Mouse (Mus musculus) forebrain, embryonic 12.5 days (tissue): ENCODE data around the gene Il2ra. TPM values are rescaled to one million over a fixed set of nuclear protein-coding genes. Genes with fewer than 3 reads are reported as not detected.
A peak's percentile ranks its signal among the peaks of the same experiment; 100 is the strongest.

Experiments
- ATAC-seq: fragments of 200-750 bp; cut with Nextera tagmentation; 2 replicates; pipeline ENCODE4 v1.8.0; 2017; ENCODE audit warnings: moderate TSS enrichment; ENCODE audit not compliant: low FRiP score
- H3K27ac ChIP-seq: fragments of 300-500 bp; sonication (generic); 2 replicates; pipeline ENCODE4 v1.5.1; 2016; ENCODE audit warnings: mild to moderate bottlenecking
- H3K27me3 ChIP-seq: fragments of 300-500 bp; sonication (generic); 2 replicates; pipeline ENCODE4 v1.6.1; 2016; ENCODE audit warnings: mild to moderate bottlenecking
- H3K36me3 ChIP-seq: fragments of 300-500 bp; sonication (generic); replicated peaks from 2 replicates; pipeline ENCODE4 v1.6.1; 2016; ENCODE audit warnings: mild to moderate bottlenecking
- H3K4me1 ChIP-seq: fragments of 300-500 bp; sonication (generic); 2 replicates; pipeline ENCODE4 v1.6.1; 2016
- H3K4me2 ChIP-seq: fragments of 300-500 bp; sonication (generic); 2 replicates; pipeline ENCODE4 v1.6.1; 2016; ENCODE audit warnings: mild to moderate bottlenecking, moderate library complexity
- H3K4me3 ChIP-seq: fragments of 300-500 bp; sonication (generic); replicated peaks from 2 replicates; pipeline ENCODE4 v1.5.1; 2016; ENCODE audit warnings: mild to moderate bottlenecking
- H3K9ac ChIP-seq: fragments of 300-500 bp; sonication (generic); 2 replicates; pipeline ENCODE4 v1.6.1; 2016; ENCODE audit warnings: mild to moderate bottlenecking
- H3K9me3 ChIP-seq: fragments of 300-500 bp; sonication (generic); 2 replicates; pipeline ENCODE4 v1.6.1; 2016
- WGBS: fragments of 180-500 bp; shearing (Covaris S2); methylation state at CpG from one replicate; pipeline ENCODE4 v1.1.7; 2016; 5-methylcytosine and 5-hydroxymethylcytosine counted together
- polyA plus RNA-seq: library from polyadenylated mRNA; unstranded; fragments of >200 nt; fragmentation: Nextera tagmentation; extraction: Ambion mirVana; gene quantifications from 2 replicates; pipeline ENCODE4 v1.2.1, GENCODE M21; 2016

Il2ra gene
- polyA plus RNA-seq, 1 experiment from 2014 or later = not detected

GRCm38 (mm10) chr2:11686512-11686911, 43.9 kb downstream of the Il2ra start:
- Histone ChIP-seq H3K9ac (no peak overlapping the region), H3K27ac (no peak overlapping the region), H3K4me3 (no peak overlapping the region), H3K27me3 (no peaks in the 10 kb centered on the region), H3K4me1 (no peaks in the 10 kb centered on the region), H3K9me3 (no peaks in the 10 kb centered on the region), H3K36me3 (no peaks in the 10 kb centered on the region), H3K4me2 (no peak overlapping the region)
- 87% methylated on average over 4 of the region's 4 CpGs for WGBS
- no peak for ATAC-seq

DNA sequence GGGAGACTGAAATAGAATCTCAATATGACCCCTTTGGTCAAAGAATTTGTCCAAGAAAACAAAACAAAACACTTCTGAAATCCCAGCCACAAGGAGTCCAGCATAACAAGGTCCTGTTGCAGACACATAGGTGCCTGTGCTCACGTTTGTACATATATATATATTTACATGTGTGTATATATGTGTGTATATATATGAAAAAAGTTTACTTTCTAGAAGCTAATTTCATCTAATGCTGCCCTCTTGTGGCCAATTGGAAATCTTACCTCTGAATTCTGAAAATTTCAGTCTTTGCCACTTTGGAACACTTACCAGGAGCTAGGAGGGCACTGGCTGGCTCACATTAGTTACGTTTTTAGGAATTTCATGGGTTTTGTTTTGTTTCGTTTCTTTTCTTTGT, 44.8 kb downstream of the Il2ra start:
- Histone ChIP-seq H3K4me3 (no peak overlapping the region), H3K27ac (no peak overlapping the region), H3K4me2 (no peak overlapping the region), H3K9me3 (no peaks in the 10 kb centered on the region), H3K36me3 (no peaks in the 10 kb centered on the region), H3K27me3 (no peaks in the 10 kb centered on the region), H3K9ac (no peak overlapping the region), H3K4me1 (no peaks in the 10 kb centered on the region)
- no peak for ATAC-seq
- 23% methylated on average over 3 of the region's 3 CpGs for WGBS

- H3K9me3 ChIP-seq = no peaks in the 10 kb centered on the region
- no peak overlapping the region for H3K4me3 ChIP-seq
- no peaks in the 10 kb centered on the region for H3K4me1 ChIP-seq
- no peak overlapping the region for H3K27ac ChIP-seq
- no peaks in the 10 kb centered on the region for H3K27me3 ChIP-seq
- WGBS = 76% methylated on average over 8 of the region's 8 CpGs
- no peak overlapping the region for H3K9ac ChIP-seq
- no peak for ATAC-seq
- no peaks in the 10 kb centered on the region for H3K36me3 ChIP-seq
- no peak overlapping the region for H3K4me2 ChIP-seq
Measured at GRCm38 (mm10) chr2:11690201-11690890, 47.7 kb downstream of the Il2ra start.

- Histone ChIP-seq H3K4me3 (no peak overlapping the region), H3K36me3 (no peaks in the 10 kb centered on the region), H3K27me3 (no peaks in the 10 kb centered on the region), H3K9ac (no peak overlapping the region), H3K9me3 (no peaks in the 10 kb centered on the region), H3K4me1 (no peaks in the 10 kb centered on the region), H3K27ac (no peak overlapping the region), H3K4me2 (no peak overlapping the region)
- WGBS = 94% methylated on average over 4 of the region's 4 CpGs
- ATAC-seq = no peak
Measured at GRCm38 (mm10) chr2:11693352-11693751, 50.7 kb downstream of the Il2ra start.

DNA sequence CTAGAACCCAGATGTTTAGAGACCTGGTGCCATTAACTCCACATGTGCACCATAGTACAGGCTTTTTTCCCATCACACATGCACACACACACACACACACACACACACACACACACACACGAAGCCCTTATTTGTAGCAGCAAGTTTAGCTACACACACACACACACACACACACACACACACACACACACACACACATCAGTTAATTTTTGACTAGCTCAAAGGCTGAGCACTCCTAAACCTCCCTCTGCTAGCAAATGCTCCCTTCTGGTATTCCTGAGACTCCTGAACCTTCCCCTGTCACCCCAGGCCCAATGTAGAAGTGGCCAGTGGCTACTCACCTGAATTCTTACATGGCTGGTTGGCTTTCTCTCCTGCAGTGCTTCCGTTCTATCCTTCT, 51.5 kb downstream of the Il2ra start:
- no peak overlapping the region for H3K4me2 ChIP-seq
- 73% methylated on average over 2 of the region's 2 CpGs for WGBS
- no peaks in the 10 kb centered on the region for H3K36me3 ChIP-seq
- H3K27ac ChIP-seq = no peak overlapping the region
- no peak for ATAC-seq
- no peaks in the 10 kb centered on the region for H3K4me1 ChIP-seq
- no peaks in the 10 kb centered on the region for H3K27me3 ChIP-seq
- H3K9ac ChIP-seq = no peak overlapping the region
- no peak overlapping the region for H3K4me3 ChIP-seq
- H3K9me3 ChIP-seq = no peaks in the 10 kb centered on the region

DNA sequence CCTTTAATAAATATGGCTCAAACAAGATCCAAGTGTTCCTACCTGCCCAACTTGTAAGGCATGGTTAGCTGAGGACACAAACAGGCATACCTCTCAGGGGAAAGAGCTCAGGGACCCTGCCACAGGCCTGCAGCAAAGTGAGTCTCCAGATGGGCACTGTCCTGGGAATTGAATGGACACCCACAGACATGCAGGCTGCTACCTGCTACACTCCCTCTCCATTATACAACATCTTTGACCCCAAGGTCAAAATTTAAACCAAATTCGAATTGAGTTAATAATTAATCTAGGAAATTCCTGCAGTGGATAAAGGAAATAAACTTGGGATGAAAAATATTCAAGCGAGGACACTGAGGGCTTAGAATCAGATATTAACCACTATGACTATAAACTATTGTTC, 53.3 kb downstream of the Il2ra start:
- no peaks in the 10 kb centered on the region for H3K9me3 ChIP-seq
- H3K4me3 ChIP-seq = no peak overlapping the region
- H3K4me1 ChIP-seq = no peaks in the 10 kb centered on the region
- no peaks in the 10 kb centered on the region for H3K27me3 ChIP-seq
- no peaks in the 10 kb centered on the region for H3K36me3 ChIP-seq
- no peak overlapping the region for H3K4me2 ChIP-seq
- 78% methylated on average over 2 of the region's 2 CpGs for WGBS
- H3K9ac ChIP-seq = no peak overlapping the region
- H3K27ac ChIP-seq = no peak overlapping the region
- no peak for ATAC-seq

GRCm38 (mm10) chr2:11698994-11699393, 56.4 kb downstream of the Il2ra start:
- Histone ChIP-seq H3K4me1 (no peaks in the 10 kb centered on the region), H3K4me3 (no peak overlapping the region), H3K4me2 (no peak overlapping the region), H3K9me3 (no peaks in the 10 kb centered on the region), H3K27ac (no peak overlapping the region), H3K27me3 (peaks cover 4% of the 10 kb centered on the region), H3K9ac (no peak overlapping the region), H3K36me3 (no peaks in the 10 kb centered on the region)
- WGBS = 64% methylated on average over 5 of the region's 5 CpGs
- no peak for ATAC-seq

- no peaks in the 10 kb centered on the region for H3K36me3 ChIP-seq
- H3K27me3 ChIP-seq = peaks cover 10% of the 10 kb centered on the region
- H3K9me3 ChIP-seq = no peaks in the 10 kb centered on the region
- 84% methylated on average over 2 of the region's 2 CpGs for WGBS
- H3K4me1 ChIP-seq = no peaks in the 10 kb centered on the region
- ATAC-seq = no peak
- H3K4me3 ChIP-seq = no peak overlapping the region
- H3K27ac ChIP-seq = no peak overlapping the region
- no peak overlapping the region for H3K4me2 ChIP-seq
- no peak overlapping the region for H3K9ac ChIP-seq
Measured at GRCm38 (mm10) chr2:11699905-11700304, 57.3 kb downstream of the Il2ra start.

DNA sequence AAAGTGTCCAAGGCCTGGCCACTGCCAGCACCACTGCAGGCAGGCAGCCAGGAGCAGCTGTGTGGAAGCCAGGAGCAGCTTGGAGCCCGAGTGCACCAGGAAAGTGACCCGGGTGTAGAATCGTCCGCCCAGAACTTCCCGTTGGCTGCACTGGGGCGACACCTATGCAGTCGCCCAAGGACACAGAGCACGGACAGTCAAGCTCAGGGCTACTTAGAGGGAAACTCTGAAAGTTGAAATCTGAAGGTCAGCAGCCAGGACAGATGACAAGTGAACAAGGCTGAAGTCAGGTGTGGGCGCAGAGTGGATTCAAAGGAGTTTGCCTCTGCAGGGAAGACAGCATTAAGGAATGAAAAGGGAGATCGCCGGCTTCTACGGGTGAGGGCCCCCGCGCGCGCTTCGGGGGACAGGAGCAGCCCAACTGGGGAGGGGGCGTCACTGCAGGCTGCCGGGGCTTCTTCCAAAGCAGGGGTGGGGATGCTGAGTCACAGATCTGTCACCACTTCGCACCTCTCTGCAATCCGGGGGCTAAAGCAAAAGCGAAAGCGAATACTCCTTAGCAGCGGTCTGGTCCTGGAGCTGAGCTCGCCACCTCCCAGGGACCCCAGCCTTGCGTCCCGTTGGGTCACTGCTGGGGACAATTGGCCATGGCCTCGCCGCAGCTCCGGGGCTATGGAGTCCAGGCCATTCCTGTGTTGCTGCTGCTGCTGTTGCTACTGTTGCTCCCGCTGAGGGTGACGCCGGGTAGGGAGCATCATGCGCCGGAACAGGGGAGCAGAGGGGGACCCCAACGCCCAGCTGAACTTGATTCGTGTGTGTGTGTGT, 62.8 kb downstream of the Il2ra start, which contains the start of gene Il15ra:
Il15ra (plus strand) TSS at position 90 of the 825 bp plus-strand sequence.
- H3K4me3 ChIP-seq = peak within 1 kb of the TSS; percentile 57
- H3K27me3 ChIP-seq = peaks cover 47% of the 10 kb centered on the region
- peak within 1 kb of the TSS; percentile 98 for H3K4me2 ChIP-seq
- under 1% methylated on average over 36 of the region's 37 CpGs for WGBS
- no peaks in the 10 kb centered on the region for H3K36me3 ChIP-seq
- peak within 1 kb of the TSS; percentile 63 for H3K9ac ChIP-seq
- ATAC-seq = peak; percentile 75
- H3K4me1 ChIP-seq = peaks cover 13% of the 10 kb centered on the region
- no peak within 1 kb of the TSS for H3K27ac ChIP-seq
- no peaks in the 10 kb centered on the region for H3K9me3 ChIP-seq

- 3% methylated on average over 28 of the region's 28 CpGs for WGBS
- Histone ChIP-seq H3K36me3 (no peaks in the 10 kb centered on the region), H3K27ac (no peak overlapping the region), H3K4me3 (peak overlapping the region; percentile 57), H3K9me3 (no peaks in the 10 kb centered on the region), H3K27me3 (peaks cover 47% of the 10 kb centered on the region), H3K9ac (peak overlapping the region; percentile 63), H3K4me2 (peak overlapping the region; percentile 98), H3K4me1 (peaks cover 13% of the 10 kb centered on the region)
- peak; percentile 68 for ATAC-seq
Measured at GRCm38 (mm10) chr2:11706030-11706745, 63.6 kb downstream of the Il2ra start.

DNA sequence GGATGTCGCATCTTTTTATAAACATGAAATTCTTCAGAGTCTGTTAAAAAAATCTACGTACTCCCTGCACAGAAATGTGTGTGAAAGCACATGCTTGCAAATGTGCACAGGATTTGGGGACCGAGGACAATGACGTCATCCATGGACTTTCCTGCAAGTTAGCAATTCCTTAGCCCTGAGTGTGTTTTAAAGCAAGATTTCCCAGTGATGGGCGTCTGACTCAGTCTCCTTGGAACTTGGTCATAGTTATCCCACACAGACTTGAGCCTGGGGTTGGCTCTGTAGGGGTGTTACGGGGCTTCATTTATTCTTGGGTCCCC, 64.1 kb downstream of the Il2ra start:
- Histone ChIP-seq H3K4me3 (no peak overlapping the region), H3K4me1 (peaks cover 13% of the 10 kb centered on the region), H3K9ac (no peak overlapping the region), H3K27me3 (peaks cover 47% of the 10 kb centered on the region), H3K27ac (no peak overlapping the region), H3K36me3 (no peaks in the 10 kb centered on the region), H3K4me2 (peak overlapping the region; percentile 98), H3K9me3 (no peaks in the 10 kb centered on the region)
- no peak for ATAC-seq
- 36% methylated on average over 6 of the region's 6 CpGs for WGBS

DNA sequence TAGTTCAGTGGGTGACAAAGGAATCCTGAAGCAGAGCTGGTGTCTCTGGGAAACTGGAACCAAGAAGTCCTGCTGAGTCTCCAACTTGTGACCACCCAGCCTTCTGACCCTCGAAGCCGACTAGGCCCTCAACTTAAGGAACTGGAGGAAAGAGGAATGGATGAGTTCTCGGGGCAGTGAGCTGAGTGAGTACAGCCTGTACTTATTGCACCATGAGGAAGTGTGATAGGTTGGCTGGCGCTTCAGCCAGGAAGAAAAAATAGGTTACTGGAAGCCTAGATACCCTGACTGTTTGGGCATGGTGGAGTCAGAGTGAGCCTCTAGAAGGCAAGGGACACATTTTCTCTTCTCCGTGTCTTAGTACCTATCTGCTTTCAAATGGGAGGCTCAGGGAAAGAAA, 65.9 kb downstream of the Il2ra start:
- H3K36me3 ChIP-seq = no peaks in the 10 kb centered on the region
- ATAC-seq = no peak
- H3K9me3 ChIP-seq = no peaks in the 10 kb centered on the region
- H3K4me1 ChIP-seq = peaks cover 13% of the 10 kb centered on the region
- no peak overlapping the region for H3K4me3 ChIP-seq
- no peak overlapping the region for H3K4me2 ChIP-seq
- H3K9ac ChIP-seq = no peak overlapping the region
- 85% methylated on average over 5 of the region's 5 CpGs for WGBS
- H3K27ac ChIP-seq = no peak overlapping the region
- H3K27me3 ChIP-seq = peaks cover 47% of the 10 kb centered on the region
